Mouse (Mus musculus) spleen, adult 2 months (tissue): ENCODE measurements around the gene Abhd11.
A peak's percentile ranks its signal among the peaks of the same experiment; 100 is the strongest.

Experiments used
- CTCF ChIP-seq: fragments of 200-500 bp; IDR thresholded peaks from 2 replicates; pipeline ENCODE4 v1.5.1; 2011; ENCODE audit warnings: mild to moderate bottlenecking, inconsistent platforms; ENCODE audit not compliant: insufficient read depth, insufficient read length, insufficient replicate concordance; ENCODE audit errors: extremely low read depth
- POLR2A ChIP-seq: fragments of 200-500 bp; IDR thresholded peaks from 2 replicates; pipeline ENCODE4 v1.6.1; 2011; ENCODE audit warnings: low read depth, low read length, inconsistent platforms

DNA sequence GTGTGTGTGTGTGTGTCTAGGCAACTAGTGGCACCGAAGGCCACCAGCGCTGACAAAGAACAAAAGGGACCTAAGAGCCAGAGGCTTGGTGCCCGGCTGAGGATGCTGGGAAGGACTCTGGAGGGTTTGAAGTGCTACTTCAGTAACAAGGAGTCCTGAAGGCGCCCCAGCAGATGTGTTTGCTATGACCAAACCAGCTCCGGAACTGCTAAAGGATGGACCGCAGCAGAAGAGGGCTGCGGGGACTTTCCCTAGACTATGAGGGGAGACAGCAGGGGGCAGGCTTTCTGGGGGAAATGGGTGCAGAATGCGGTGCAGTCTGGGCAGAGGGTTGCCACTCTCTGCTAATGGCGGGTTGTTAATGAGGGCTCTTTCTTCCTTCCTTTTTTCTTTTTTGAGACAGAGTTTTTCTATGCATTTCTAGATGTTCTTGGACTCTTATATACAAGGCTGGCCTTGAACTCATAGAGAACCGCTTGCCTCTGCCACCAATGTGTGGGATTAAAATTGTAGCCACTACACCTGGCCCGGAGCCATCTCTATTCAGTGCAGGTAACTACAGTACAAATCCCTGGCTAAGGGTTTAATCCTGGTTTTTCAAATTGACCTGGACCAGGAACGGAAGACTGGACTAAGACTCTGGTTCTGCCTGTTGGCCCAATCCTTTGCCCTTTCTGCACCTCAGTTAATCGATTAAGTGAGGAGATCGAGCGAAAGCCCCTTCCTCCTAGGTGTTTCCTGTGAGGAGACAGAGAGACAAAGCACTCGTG lies 965 bp upstream of the Abhd11 start:
- TF ChIP-seq CTCF (peak; percentile 3; the same call in 1 of the 2 replicates), POLR2A (no peak)
